Mouse (Mus musculus): Measurements from ENCODE around the gene Tpmt. TPM values are rescaled to one million over a fixed set of nuclear protein-coding genes. Genes with fewer than 3 reads are reported as not detected.
A peak's percentile ranks its signal among the peaks of the same experiment; 100 is the strongest.

Gene Tpmt
- 11.5 and 13.1 TPM in 2 replicates for polyA plus RNA-seq (2015; fragmentation: Nextera tagmentation; extraction: Ambion mirVana)

DNA sequence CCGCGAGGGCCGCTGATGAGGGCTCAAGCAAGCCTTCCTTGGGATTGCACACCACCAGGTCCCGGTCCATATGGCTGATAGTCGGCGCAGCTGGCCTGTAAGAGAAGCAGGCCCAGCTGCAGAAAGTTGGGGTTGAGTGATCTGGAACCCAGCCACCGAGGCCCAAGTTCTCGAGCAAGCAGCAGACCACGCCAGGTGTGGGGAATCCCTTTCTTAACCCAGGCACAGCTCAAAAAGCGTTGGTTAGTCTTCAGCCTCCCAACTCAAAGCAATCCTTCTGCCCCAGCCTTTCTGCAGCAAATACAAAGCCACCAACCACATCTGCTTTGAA is at the start of gene Tpmt:
Gene Tpmt (minus strand): TSS at position 121 of the 331 bp plus-strand sequence.
- peak within 1 kb of the TSS; percentile 95 for H3K4me2 ChIP-seq (ENCODE audit: low read depth, low read length)
- ATAC-seq (ENCODE audit: low read depth): no peak
- peak within 1 kb of the TSS; percentile 79 for H3K4me3 ChIP-seq (ENCODE audit: low read depth, low read length)
- WGBS (ENCODE audit: insufficient replicate concordance): 22% methylated on average over 10 of the region's 10 CpGs
- no peaks in the 10 kb centered on the region for H3K9me3 ChIP-seq (replicated peaks; ENCODE audit: control insufficient read depth, low read length)
- H3K27me3 ChIP-seq (ENCODE audit: control insufficient read depth, insufficient read depth, low read depth, low read length): peaks cover 6% of the 10 kb centered on the region
- peaks cover 14% of the 10 kb centered on the region for H3K4me1 ChIP-seq (ENCODE audit: control insufficient read depth, low read depth, low read length)
- peak within 1 kb of the TSS; percentile 77 for H3K9ac ChIP-seq (ENCODE audit: low read depth, low read length)
- no peaks in the 10 kb centered on the region for H3K36me3 ChIP-seq (ENCODE audit: control insufficient read depth, insufficient read depth)
- H3K27ac ChIP-seq (ENCODE audit: low read length): peak within 1 kb of the TSS; percentile 14; the same call in 1 of the 2 replicates

DNA sequence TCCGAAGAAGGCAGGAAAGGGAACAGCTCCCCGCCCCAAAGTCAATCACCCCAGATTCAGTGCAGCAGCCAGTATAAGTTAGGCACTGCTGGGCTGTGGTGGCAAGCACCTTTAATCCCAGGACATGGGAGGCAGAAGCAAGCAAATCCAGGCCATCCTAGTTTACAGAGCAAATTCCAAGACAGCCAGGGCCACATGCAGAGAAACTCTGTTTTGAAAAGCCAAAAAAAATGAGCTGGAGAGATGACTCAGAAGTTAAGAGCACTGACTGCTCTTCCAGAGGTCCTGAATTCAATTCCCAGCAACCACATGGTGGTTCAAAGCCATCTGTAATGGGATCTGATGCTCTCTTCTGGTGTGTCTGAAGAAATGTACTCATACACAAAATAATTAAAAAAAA is 49.3 kb upstream of the Tpmt start:
- Histone ChIP-seq H3K27me3 (ENCODE audit: control insufficient read depth, insufficient read depth, low read depth, low read length) (no peaks in the 10 kb centered on the region), H3K4me3 (ENCODE audit: low read depth, low read length) (no peak overlapping the region), H3K27ac (ENCODE audit: low read length) (no peak overlapping the region), H3K9ac (ENCODE audit: low read depth, low read length) (no peak overlapping the region), H3K36me3 (ENCODE audit: control insufficient read depth, insufficient read depth) (peaks cover 80% of the 10 kb centered on the region), H3K4me2 (ENCODE audit: low read depth, low read length) (no peak overlapping the region), H3K9me3 (replicated peaks; ENCODE audit: control insufficient read depth, low read length) (no peaks in the 10 kb centered on the region), H3K4me1 (ENCODE audit: control insufficient read depth, low read depth, low read length) (no peaks in the 10 kb centered on the region; the same call in 1 of the 2 replicates)
- ATAC-seq (ENCODE audit: low read depth): no peak
- WGBS (ENCODE audit: insufficient replicate concordance): 91% methylated on average over 2 of the region's 2 CpGs

DNA sequence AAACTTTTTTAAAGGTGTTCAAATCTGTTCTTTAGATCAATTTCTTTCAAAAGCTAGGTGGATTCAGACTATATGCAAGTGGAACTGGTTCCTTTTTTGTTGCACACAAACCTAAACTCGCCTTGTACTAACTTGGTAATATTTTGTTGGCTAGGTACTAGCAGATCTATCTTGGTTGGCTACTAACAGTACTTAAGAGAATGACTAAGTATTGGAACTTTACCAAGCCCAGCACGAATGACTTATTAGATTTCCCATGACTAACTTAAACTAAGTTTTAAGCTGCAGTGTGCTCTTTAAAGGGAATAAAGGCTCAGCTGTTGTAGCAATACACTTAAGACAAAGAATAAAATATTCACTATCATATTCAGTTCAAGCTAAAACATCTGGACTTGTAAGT is 44.7 kb upstream of the Tpmt start:
- Histone ChIP-seq H3K36me3 (ENCODE audit: control insufficient read depth, insufficient read depth) (peaks cover 73% of the 10 kb centered on the region), H3K4me3 (ENCODE audit: low read depth, low read length) (no peak overlapping the region), H3K9ac (ENCODE audit: low read depth, low read length) (no peak overlapping the region), H3K27ac (ENCODE audit: low read length) (no peak overlapping the region), H3K9me3 (replicated peaks; ENCODE audit: control insufficient read depth, low read length) (no peaks in the 10 kb centered on the region), H3K27me3 (ENCODE audit: control insufficient read depth, insufficient read depth, low read depth, low read length) (no peaks in the 10 kb centered on the region), H3K4me2 (ENCODE audit: low read depth, low read length) (no peak overlapping the region), H3K4me1 (ENCODE audit: control insufficient read depth, low read depth, low read length) (no peaks in the 10 kb centered on the region)
- 84% methylated on average over 2 of the region's 2 CpGs for WGBS (ENCODE audit: insufficient replicate concordance)
- no peak for ATAC-seq (ENCODE audit: low read depth)

DNA sequence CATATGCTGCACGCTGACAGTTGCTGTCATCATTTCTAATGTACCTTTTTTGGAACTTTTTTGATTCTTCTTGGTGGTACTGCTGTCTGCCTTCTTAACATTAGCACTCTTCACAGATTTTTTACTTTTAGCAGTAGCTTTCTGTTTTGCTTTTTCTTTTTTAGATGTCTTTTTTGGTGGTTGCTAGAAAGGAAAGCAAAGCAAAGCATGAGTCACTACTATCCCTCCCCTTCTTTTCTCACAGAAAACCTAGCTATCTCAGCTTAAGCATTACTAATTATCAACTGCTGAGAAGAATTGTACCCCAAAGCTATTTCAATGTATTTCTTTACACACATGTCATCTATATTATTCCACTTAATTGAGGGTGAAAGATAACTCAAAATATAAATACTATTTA is 43.9 kb upstream of the Tpmt start:
- H3K27ac ChIP-seq (ENCODE audit: low read length): no peak overlapping the region
- no peaks in the 10 kb centered on the region for H3K9me3 ChIP-seq (replicated peaks; ENCODE audit: control insufficient read depth, low read length)
- ATAC-seq (ENCODE audit: low read depth): no peak
- no peaks in the 10 kb centered on the region for H3K4me1 ChIP-seq (ENCODE audit: control insufficient read depth, low read depth, low read length)
- no peak overlapping the region for H3K4me3 ChIP-seq (ENCODE audit: low read depth, low read length)
- H3K9ac ChIP-seq (ENCODE audit: low read depth, low read length): no peak overlapping the region
- no peak overlapping the region for H3K4me2 ChIP-seq (ENCODE audit: low read depth, low read length)
- H3K36me3 ChIP-seq (ENCODE audit: control insufficient read depth, insufficient read depth): peaks cover 68% of the 10 kb centered on the region
- WGBS (ENCODE audit: insufficient replicate concordance): 91% methylated on average over 1 of the region's 1 CpGs
- H3K27me3 ChIP-seq (ENCODE audit: control insufficient read depth, insufficient read depth, low read depth, low read length): no peaks in the 10 kb centered on the region

DNA sequence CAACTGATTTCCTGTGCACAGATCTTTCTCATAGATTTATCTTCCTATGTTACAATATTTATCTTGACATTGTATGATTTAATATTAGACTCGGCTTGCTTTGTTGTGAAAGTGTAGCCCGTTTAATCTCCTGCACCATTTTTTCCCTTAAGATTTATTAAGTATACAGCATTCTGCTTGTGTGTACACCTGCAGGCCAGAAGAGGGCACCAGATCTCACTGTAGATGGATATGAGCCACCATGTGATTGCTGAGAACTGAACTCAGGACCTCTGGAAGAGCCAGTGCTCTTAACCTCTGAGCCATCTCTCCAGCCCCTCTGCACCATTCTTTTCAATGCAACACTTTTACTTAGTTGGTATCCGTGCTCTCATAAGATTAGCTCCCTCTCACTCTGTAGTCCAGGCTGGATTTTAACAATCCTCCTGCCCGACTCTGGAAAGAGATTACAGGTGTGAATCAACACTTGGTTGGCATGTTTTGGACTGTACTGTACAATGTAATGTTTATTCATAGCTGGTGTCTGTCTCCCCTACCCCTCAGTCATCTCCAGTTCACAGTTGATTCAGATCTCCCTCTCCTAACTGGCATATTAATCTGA is 36.5 kb upstream of the Tpmt start:
- Histone ChIP-seq H3K4me3 (ENCODE audit: low read depth, low read length) (no peak overlapping the region), H3K27ac (ENCODE audit: low read length) (no peak overlapping the region), H3K9me3 (replicated peaks; ENCODE audit: control insufficient read depth, low read length) (0 out of 2 replicates have a peak, but pooled peaks cover 2% of the 10 kb centered on the region), H3K36me3 (ENCODE audit: control insufficient read depth, insufficient read depth) (peaks cover 18% of the 10 kb centered on the region; the same call in 1 of the 2 replicates), H3K27me3 (ENCODE audit: control insufficient read depth, insufficient read depth, low read depth, low read length) (no peaks in the 10 kb centered on the region), H3K4me2 (ENCODE audit: low read depth, low read length) (no peak overlapping the region), H3K4me1 (ENCODE audit: control insufficient read depth, low read depth, low read length) (peaks cover 5% of the 10 kb centered on the region; the same call in 1 of the 2 replicates), H3K9ac (ENCODE audit: low read depth, low read length) (no peak overlapping the region)
- 81% methylated on average over 4 of the region's 4 CpGs for WGBS (ENCODE audit: insufficient replicate concordance)
- ATAC-seq (ENCODE audit: low read depth): no peak

DNA sequence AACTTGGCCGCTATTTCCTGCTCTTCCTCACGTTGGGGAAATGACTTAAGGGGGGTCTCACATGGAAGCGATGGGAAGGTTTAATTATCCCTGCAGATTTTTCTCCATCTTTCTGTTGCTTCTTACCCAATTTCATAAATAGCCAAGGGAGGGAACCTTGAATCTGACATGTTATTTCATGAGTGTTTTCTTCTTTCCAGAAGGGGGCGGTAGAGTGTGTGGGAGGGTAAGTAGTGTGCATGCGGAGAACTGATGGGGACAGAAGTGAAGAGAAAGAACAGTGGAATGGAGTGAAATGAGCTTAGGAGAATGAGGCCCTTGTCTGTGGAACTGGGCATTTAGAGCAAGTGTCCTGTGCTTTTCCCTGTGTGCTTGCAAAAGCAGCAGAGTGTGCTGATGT is 34.3 kb upstream of the Tpmt start:
- peaks cover 5% of the 10 kb centered on the region; the same call in 1 of the 2 replicates for H3K4me1 ChIP-seq (ENCODE audit: control insufficient read depth, low read depth, low read length)
- no peak overlapping the region for H3K9ac ChIP-seq (ENCODE audit: low read depth, low read length)
- 0 out of 2 replicates have a peak, but pooled peaks cover 5% of the 10 kb centered on the region for H3K36me3 ChIP-seq (ENCODE audit: control insufficient read depth, insufficient read depth)
- no peak for ATAC-seq (ENCODE audit: low read depth)
- H3K9me3 ChIP-seq (replicated peaks; ENCODE audit: control insufficient read depth, low read length): 0 out of 2 replicates have a peak, but pooled peaks cover 2% of the 10 kb centered on the region
- H3K27ac ChIP-seq (ENCODE audit: low read length): no peak overlapping the region
- no peaks in the 10 kb centered on the region for H3K27me3 ChIP-seq (ENCODE audit: control insufficient read depth, insufficient read depth, low read depth, low read length)
- no peak overlapping the region for H3K4me3 ChIP-seq (ENCODE audit: low read depth, low read length)
- 65% methylated on average over 5 of the region's 5 CpGs for WGBS (ENCODE audit: insufficient replicate concordance)
- no peak overlapping the region for H3K4me2 ChIP-seq (ENCODE audit: low read depth, low read length)

DNA sequence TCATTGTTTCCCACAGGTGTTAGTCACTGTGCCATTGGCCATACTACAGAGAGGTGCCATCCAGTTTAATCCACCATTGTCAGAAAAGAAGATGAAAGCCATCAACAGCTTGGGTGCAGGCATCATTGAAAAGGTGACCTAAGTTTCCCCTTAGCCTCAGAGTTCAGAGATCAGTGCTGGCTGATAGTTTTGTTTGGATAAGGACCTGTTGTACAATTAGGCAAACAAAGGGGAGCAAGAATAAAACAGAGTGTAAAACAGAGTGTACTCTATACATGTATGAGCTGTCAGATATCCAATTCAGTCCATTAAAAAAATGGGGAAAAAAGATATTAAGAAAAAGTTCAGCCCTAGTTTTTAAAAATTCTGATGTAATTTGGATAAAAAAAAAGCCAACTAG is 32.8 kb upstream of the Tpmt start:
- peak; percentile 79 for ATAC-seq (ENCODE audit: low read depth)
- Histone ChIP-seq H3K4me2 (ENCODE audit: low read depth, low read length) (no peak overlapping the region), H3K27ac (ENCODE audit: low read length) (no peak overlapping the region; the same call in 1 of the 2 replicates), H3K27me3 (ENCODE audit: control insufficient read depth, insufficient read depth, low read depth, low read length) (no peaks in the 10 kb centered on the region), H3K9me3 (replicated peaks; ENCODE audit: control insufficient read depth, low read length) (0 out of 2 replicates have a peak, but pooled peaks cover 2% of the 10 kb centered on the region), H3K4me3 (ENCODE audit: low read depth, low read length) (no peak overlapping the region), H3K9ac (ENCODE audit: low read depth, low read length) (no peak overlapping the region), H3K36me3 (ENCODE audit: control insufficient read depth, insufficient read depth) (0 out of 2 replicates have a peak, but pooled peaks cover 3% of the 10 kb centered on the region), H3K4me1 (ENCODE audit: control insufficient read depth, low read depth, low read length) (peaks cover 5% of the 10 kb centered on the region; the same call in 1 of the 2 replicates)

DNA sequence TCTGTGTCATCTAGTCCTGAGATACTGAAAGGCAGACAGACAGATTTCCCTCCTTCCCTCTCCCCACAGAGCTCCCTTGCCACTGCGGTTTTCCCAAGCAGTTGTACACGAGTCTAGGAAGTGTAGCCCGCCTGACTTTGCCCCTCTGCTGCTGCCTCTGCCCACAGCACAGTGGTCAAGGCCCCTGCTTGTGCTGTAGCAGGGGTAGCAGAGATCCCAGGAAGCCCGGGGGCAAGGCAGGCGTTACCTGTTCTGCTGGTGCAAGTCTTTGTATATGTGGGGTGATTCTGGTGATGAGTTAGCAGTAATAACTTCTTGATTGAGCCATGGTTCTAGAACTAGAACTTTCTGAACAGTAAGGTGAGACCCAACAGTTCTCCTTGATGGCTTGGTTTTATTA is 31.6 kb upstream of the Tpmt start:
- Histone ChIP-seq H3K4me3 (ENCODE audit: low read depth, low read length) (no peak overlapping the region), H3K4me1 (ENCODE audit: control insufficient read depth, low read depth, low read length) (peaks cover 5% of the 10 kb centered on the region; the same call in 1 of the 2 replicates), H3K27ac (ENCODE audit: low read length) (no peak overlapping the region), H3K9me3 (replicated peaks; ENCODE audit: control insufficient read depth, low read length) (no peaks in the 10 kb centered on the region), H3K9ac (ENCODE audit: low read depth, low read length) (no peak overlapping the region), H3K4me2 (ENCODE audit: low read depth, low read length) (no peak overlapping the region), H3K36me3 (ENCODE audit: control insufficient read depth, insufficient read depth) (0 out of 2 replicates have a peak, but pooled peaks cover under 1% of the 10 kb centered on the region), H3K27me3 (ENCODE audit: control insufficient read depth, insufficient read depth, low read depth, low read length) (no peaks in the 10 kb centered on the region)
- no peak for ATAC-seq (ENCODE audit: low read depth)
- 62% methylated on average over 5 of the region's 5 CpGs for WGBS (ENCODE audit: insufficient replicate concordance)

DNA sequence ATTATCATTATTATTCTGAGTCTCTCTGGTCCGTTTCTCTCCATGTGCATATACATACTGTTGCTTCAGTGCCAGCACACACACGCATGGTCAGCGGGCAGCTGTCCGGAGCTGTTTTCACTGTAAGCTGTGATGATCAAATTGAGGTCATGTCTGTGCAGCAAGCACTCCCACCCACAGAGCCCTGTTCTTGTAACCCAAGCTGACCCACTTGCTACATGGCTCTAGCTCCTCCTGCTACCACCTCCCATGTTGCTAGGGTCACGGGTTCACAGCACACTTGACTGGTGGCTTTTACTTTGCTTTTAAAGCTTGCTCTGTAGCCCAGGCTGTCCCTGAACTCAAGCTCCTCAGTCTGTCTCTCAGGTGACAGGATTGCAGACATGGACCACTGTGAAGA is 27.9 kb upstream of the Tpmt start:
- no peaks in the 10 kb centered on the region for H3K36me3 ChIP-seq (ENCODE audit: control insufficient read depth, insufficient read depth)
- H3K27me3 ChIP-seq (ENCODE audit: control insufficient read depth, insufficient read depth, low read depth, low read length): no peaks in the 10 kb centered on the region
- no peak overlapping the region for H3K4me3 ChIP-seq (ENCODE audit: low read depth, low read length)
- no peaks in the 10 kb centered on the region for H3K4me1 ChIP-seq (ENCODE audit: control insufficient read depth, low read depth, low read length)
- no peaks in the 10 kb centered on the region for H3K9me3 ChIP-seq (replicated peaks; ENCODE audit: control insufficient read depth, low read length)
- no peak overlapping the region for H3K4me2 ChIP-seq (ENCODE audit: low read depth, low read length)
- 79% methylated on average over 5 of the region's 5 CpGs for WGBS (ENCODE audit: insufficient replicate concordance)
- no peak for ATAC-seq (ENCODE audit: low read depth)
- no peak overlapping the region for H3K9ac ChIP-seq (ENCODE audit: low read depth, low read length)
- H3K27ac ChIP-seq (ENCODE audit: low read length): no peak overlapping the region
